Mouse (Mus musculus) liver, postnatal 0 days (tissue): Measurements from ENCODE around the gene Abce1. TPM values are rescaled to one million over a fixed set of nuclear protein-coding genes. Genes with fewer than 3 reads are reported as not detected.
A peak's percentile ranks its signal among the peaks of the same experiment; 100 is the strongest.

Experiments
- ATAC-seq: fragments of 200-750 bp; cut with Nextera tagmentation; 2 replicates; pipeline ENCODE4 v1.8.0; 2017; ENCODE audit warnings: mild to moderate bottlenecking, moderate library complexity
- DNase-seq: peaks from one replicate; pipeline ENCODE4 v3.0.0-alpha.2; 2016
- H3K27ac ChIP-seq: fragments of 300-500 bp; sonication (generic); 2 replicates; pipeline ENCODE4 v1.5.1; 2014; ENCODE audit warnings: antibody characterized with exemption, moderate library complexity, mild to moderate bottlenecking, low read depth
- H3K27me3 ChIP-seq: fragments of 300-500 bp; sonication (generic); 2 replicates; pipeline ENCODE4 v1.6.1; 2014; ENCODE audit warnings: low read length, control low read depth, mixed read lengths; ENCODE audit not compliant: insufficient read depth
- H3K36me3 ChIP-seq: fragments of 300-500 bp; sonication (generic); replicated peaks from 2 replicates; pipeline ENCODE4 v1.6.1; 2014; ENCODE audit warnings: mild to moderate bottlenecking, control low read depth, low read length, moderate library complexity, mixed read lengths; ENCODE audit not compliant: insufficient read depth
- H3K4me1 ChIP-seq: fragments of 300-500 bp; sonication (generic); 2 replicates; pipeline ENCODE4 v1.6.1; 2014; ENCODE audit warnings: antibody characterized with exemption, mild to moderate bottlenecking, control low read depth; ENCODE audit not compliant: insufficient read depth
- H3K4me2 ChIP-seq: fragments of 300-500 bp; sonication (generic); 2 replicates; pipeline ENCODE4 v1.6.1; 2014; ENCODE audit warnings: low read depth, mild to moderate bottlenecking, low read length, moderate library complexity, mixed read lengths
- H3K4me3 ChIP-seq: fragments of 300-500 bp; sonication (generic); 2 replicates; pipeline ENCODE4 v1.5.1; 2014; ENCODE audit warnings: low read depth, low read length
- H3K9ac ChIP-seq: fragments of 300-500 bp; sonication (generic); replicated peaks from 2 replicates; pipeline ENCODE4 v1.6.1; 2014; ENCODE audit warnings: mild to moderate bottlenecking, moderate library complexity
- H3K9me3 ChIP-seq: fragments of 300-500 bp; sonication (generic); 2 replicates; pipeline ENCODE4 v1.6.1; 2016; ENCODE audit warnings: mild to moderate bottlenecking, control low read depth, low read length, mixed read lengths
- CTCF ChIP-seq: sonication (generic); IDR thresholded peaks from 2 replicates; pipeline ENCODE4 v1.5.1; 2016; ENCODE audit warnings: antibody characterized with exemption, low read depth
- EP300 ChIP-seq: IDR thresholded peaks from 2 replicates; pipeline ENCODE4 v1.6.1; 2016; ENCODE audit warnings: antibody characterized with exemption, low read depth, mild to moderate bottlenecking
- WGBS: fragments of 180-500 bp; shearing (Covaris S2); extraction: QIAGEN DNeasy Blood & Tissue Kit; methylation state at CpG from one replicate; pipeline ENCODE4 v1.1.7; 2014; ENCODE audit not compliant: insufficient replicate concordance; 5-methylcytosine and 5-hydroxymethylcytosine counted together
- polyA plus RNA-seq: library from polyadenylated mRNA; unstranded; fragments of >200 nt; fragmentation: Nextera tagmentation; extraction: Ambion mirVana; gene quantifications from 2 replicates; pipeline ENCODE4 v1.2.1, GENCODE M21; 2015

The Abce1 gene
- 25.6 and 29.6 TPM in 2 replicates for polyA plus RNA-seq

GRCm38 (mm10) chr8:79711064-79711961 lies at the start of gene Abce1, which contains the start of gene Anapc10:
Gene Abce1, minus strand, starts transcription at chr8:79711740.
Gene Anapc10, plus strand, starts transcription at chr8:79711820.
- WGBS, result under 1% methylated on average over 73 of the region's 73 CpGs
- DNase-seq (peak; percentile 99), ATAC-seq (peak; percentile 99)
- Histone ChIP-seq H3K36me3 (peaks cover 8% of the 10 kb centered on the region), H3K4me2 (peak within 1 kb of the TSS; percentile 82), H3K4me3 (peak within 1 kb of the TSS; percentile 90), H3K27ac (peak within 1 kb of the TSS; percentile 88), H3K4me1 (peaks cover 8% of the 10 kb centered on the region), H3K9me3 (no peaks in the 10 kb centered on the region), H3K9ac (peak within 1 kb of the TSS; percentile 91), H3K27me3 (no peaks in the 10 kb centered on the region)
- TF ChIP-seq CTCF, result no peak
- TF ChIP-seq EP300, result no peak

DNA sequence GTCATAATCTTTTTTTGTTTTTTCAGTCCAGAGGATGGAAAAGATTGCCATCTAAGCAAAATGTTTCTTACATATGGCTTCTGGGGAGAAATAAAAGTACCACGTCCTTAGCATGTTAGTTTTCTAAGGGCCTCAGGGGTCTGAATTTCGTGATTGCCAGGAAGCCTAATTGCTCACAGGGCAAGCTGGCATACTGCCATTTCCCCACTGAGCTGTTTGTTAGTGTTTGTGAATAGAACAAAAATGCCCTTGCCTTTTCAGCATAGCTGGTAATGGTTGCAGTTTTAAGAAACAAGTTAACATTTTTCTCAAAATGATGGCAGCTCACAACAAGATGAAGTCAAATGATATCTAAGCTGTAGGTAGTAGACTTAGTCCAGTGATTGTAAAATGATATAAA lies 38.8 kb upstream of the Abce1 start:
- ATAC-seq (no peak), DNase-seq (no peak)
- no peak overlapping the region for H3K27ac ChIP-seq
- no peaks in the 10 kb centered on the region; the same call in 1 of the 2 replicates for H3K36me3 ChIP-seq
- H3K4me3 ChIP-seq, result no peak overlapping the region
- H3K9ac ChIP-seq, result no peak overlapping the region
- TF ChIP-seq CTCF, result no peak
- no peak for TF ChIP-seq EP300
- H3K27me3 ChIP-seq, result no peaks in the 10 kb centered on the region
- H3K4me2 ChIP-seq, result no peak overlapping the region
- no peaks in the 10 kb centered on the region for H3K9me3 ChIP-seq
- WGBS, result 71% methylated on average over 2 of the region's 2 CpGs
- H3K4me1 ChIP-seq, result no peaks in the 10 kb centered on the region

DNA sequence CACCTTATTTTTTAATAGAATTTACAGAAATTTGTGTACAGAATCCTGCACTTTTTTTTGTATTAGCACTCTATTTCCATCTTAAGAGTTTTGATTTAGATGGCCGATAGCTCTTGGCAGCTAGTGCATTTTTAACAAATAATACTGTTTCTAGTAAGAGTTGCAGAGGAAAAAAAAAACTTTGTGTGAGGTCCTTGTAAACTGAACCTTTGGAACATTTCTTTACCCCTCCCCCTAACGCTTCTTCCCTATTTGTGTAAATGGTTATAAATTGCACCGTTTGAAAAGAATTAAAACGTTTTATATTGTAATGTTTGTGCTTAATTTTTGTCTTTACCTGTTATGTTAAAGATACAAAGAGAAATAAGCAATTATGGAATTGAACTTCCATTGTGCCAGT lies 37.1 kb upstream of the Abce1 start:
- no peak for TF ChIP-seq EP300
- TF ChIP-seq CTCF, result no peak
- Histone ChIP-seq H3K27me3 (no peaks in the 10 kb centered on the region), H3K9ac (no peak overlapping the region), H3K4me1 (no peaks in the 10 kb centered on the region), H3K4me3 (no peak overlapping the region), H3K27ac (no peak overlapping the region), H3K9me3 (no peaks in the 10 kb centered on the region), H3K4me2 (no peak overlapping the region), H3K36me3 (no peaks in the 10 kb centered on the region; the same call in 1 of the 2 replicates)
- DNase-seq (no peak), ATAC-seq (no peak)
- 73% methylated on average over 4 of the region's 4 CpGs for WGBS

DNA sequence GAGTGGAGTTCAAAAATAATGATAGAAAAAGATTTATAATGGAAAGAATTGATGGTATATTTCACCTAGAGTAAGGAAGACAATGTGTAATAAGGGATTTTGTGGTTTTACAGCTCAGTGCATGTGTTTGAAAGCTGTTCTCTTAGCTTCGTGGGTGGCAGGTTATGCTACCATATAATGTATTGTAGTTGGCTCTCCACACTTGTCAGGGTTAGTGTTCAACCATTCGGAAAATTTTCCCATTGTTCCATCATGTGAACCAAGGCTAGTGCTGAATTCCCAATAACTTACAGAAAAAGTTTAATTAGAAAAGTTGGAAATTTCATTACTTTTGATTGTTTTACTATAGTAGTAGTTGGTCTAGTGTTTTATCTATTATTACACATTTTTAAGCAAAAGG lies 36.6 kb upstream of the Abce1 start:
- H3K4me3 ChIP-seq, result no peak overlapping the region
- H3K9ac ChIP-seq, result no peak overlapping the region
- H3K4me2 ChIP-seq, result no peak overlapping the region
- ATAC-seq (no peak), DNase-seq (no peak)
- TF ChIP-seq EP300 (no peak), CTCF (no peak)
- no peaks in the 10 kb centered on the region; the same call in 1 of the 2 replicates for H3K36me3 ChIP-seq
- H3K27ac ChIP-seq, result no peak overlapping the region
- H3K9me3 ChIP-seq, result no peaks in the 10 kb centered on the region
- WGBS, result 69% methylated on average over 2 of the region's 2 CpGs
- H3K27me3 ChIP-seq, result no peaks in the 10 kb centered on the region
- no peaks in the 10 kb centered on the region for H3K4me1 ChIP-seq

DNA sequence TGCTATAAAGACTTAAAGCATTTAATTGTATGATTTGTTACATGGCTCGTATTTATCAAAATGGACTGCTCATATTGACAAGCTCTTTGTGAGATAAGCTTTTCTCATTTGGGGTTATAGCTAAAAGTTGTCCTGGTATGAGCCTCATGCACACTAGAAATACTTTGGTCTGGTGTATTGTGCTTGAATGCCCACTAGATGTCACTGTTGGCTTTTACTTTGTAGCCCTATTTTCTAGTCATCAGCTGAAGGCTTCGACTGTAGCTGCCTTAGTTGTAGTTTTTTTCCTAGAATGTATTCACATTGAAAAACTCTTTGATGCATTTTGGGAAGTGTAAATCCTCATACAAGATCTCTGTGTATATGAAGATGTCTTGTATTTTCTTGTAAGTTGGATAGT lies 22.8 kb upstream of the Abce1 start:
- H3K9ac ChIP-seq, result no peak overlapping the region
- DNase-seq (no peak), ATAC-seq (no peak)
- peaks cover 6% of the 10 kb centered on the region; the same call in 1 of the 2 replicates for H3K36me3 ChIP-seq
- TF ChIP-seq CTCF (peak; percentile 87), EP300 (no peak)
- 11% methylated on average over 2 of the region's 2 CpGs for WGBS
- H3K9me3 ChIP-seq, result no peaks in the 10 kb centered on the region
- no peak overlapping the region for H3K4me2 ChIP-seq
- no peak overlapping the region for H3K4me3 ChIP-seq
- no peak overlapping the region for H3K27ac ChIP-seq
- H3K4me1 ChIP-seq, result no peaks in the 10 kb centered on the region
- H3K27me3 ChIP-seq, result no peaks in the 10 kb centered on the region

DNA sequence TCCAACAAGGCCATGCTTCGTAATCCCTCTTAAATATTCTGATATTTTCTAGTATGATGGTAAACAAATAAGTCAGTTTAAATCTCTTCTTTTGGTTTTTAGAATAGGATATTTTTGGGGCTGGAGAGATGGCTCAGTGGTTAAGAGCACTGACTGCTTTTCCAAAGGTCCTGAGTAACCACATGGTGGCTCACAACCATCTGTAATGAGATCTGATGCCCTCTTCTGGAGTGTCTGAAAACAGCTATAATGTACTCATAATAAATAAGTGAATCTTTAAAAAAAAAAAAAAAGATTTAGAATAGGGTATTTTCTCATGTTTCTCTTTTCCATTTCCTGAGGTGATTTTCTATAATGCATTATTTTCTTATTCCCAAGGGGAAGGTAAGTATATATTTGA lies 16.4 kb upstream of the Abce1 start:
- Histone ChIP-seq H3K4me1 (no peaks in the 10 kb centered on the region), H3K27ac (no peak overlapping the region), H3K9ac (no peak overlapping the region), H3K27me3 (no peaks in the 10 kb centered on the region), H3K9me3 (no peaks in the 10 kb centered on the region), H3K4me3 (no peak overlapping the region), H3K4me2 (no peak overlapping the region), H3K36me3 (peaks cover 16% of the 10 kb centered on the region)
- DNase-seq (no peak), ATAC-seq (no peak)
- 83% methylated on average over 1 of the region's 1 CpGs for WGBS
- TF ChIP-seq EP300 (no peak), CTCF (0 out of 2 replicates have a peak, but pooled peaks have one; percentile 5)
